Mouse (Mus musculus) spleen, adult 10 weeks (tissue): ENCODE data around the gene Pcif1. TPM values are rescaled to one million over a fixed set of nuclear protein-coding genes. Genes with fewer than 3 reads are reported as not detected.

Experiments used
- polyA plus RNA-seq: library from polyadenylated mRNA; stranded (reverse); fragments of 350-450 nt; fragmentation: Illumina TruSeq; extraction: RNeasy Lipid Tissue Mini Kit (QIAGEN cat#74804); gene quantifications from one replicate; pipeline ENCODE4 v1.2.3, GENCODE M21; 2015; ENCODE audit warnings: low replicate concordance; ENCODE audit not compliant: insufficient read depth

The Pcif1 gene
- polyA plus RNA-seq, result 21.7 TPM

DNA sequence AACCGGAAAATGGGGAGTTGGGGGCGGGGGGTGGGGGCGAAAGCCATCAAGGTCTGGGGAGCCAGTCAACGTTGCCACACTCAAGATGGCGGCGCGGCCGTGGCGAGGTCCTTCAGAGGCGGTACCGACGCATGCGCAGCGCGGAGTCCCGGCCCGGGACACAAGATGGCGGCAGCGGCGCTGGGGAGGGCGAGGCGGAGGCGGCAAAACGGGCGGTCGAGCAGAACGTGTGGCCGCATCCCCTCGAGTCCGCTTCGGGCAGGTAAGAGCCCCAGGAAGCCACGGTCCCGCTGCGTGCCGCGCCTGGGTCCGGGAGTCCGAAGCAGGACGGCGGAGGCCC, at the start of gene Pcif1:
Gene Pcif1 (plus strand): TSS at position 77 of the 340 bp plus-strand sequence.

DNA sequence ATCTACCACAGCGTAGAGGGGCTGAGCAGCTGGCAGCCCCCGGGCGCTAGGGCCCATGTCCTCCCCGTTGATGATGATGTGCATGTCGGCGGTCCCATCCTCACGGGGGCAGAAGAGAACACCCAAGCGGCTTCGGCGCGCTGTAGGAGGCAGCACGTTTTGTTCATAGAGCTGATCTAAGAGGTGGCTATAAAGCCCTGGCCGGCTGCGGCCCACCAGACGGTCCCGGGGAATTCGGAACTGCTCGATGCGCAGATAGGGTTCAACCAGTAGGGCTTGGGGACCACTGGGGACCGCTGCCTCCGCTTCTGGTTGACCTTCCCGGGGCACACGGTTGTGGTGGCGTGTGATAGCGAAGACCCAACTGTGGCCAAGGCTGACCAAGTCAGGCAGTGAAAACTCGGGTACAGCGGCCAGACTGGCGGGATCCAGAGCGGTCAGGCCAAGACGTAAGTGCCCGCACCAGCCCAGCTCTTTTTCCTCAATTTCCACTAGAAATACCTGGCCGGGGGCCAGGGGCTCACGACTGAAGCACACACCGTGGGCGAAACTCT, 46.3 kb upstream of the Pcif1 start, which contains the start of gene Ctsa:
Gene Ctsa (plus strand): TSS at position 126 of the 554 bp plus-strand sequence.

DNA sequence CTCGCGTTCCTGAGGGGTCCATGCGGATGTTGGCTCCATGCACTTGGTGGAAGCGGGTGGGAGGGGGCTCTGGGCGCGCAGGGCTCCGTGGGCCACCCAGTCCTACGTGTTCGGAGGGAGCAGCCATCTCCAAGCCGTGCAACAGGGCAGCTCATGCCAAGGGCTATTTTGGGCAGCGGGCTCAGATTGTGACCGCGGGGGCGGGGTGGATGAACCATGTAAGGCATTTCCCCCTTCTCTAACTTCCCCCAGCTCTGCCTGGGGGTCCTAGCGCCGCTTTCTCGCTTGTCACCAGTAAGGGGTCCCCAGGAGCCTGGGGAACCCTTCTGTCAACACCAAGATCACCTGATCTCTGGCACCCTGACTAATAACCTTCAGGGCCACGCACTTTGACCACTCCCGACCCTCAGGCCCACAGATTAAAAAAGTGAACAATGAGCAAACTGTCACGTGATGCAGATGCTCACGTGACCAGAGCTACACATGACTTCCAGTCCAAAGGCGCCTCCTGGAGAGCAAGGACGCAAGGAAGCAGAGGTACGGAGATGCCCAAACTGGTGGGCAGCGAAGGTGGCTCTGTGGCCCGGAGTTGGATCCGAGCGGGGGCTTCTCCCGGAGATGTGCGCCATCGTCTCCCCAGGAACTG, 45.7 kb upstream of the Pcif1 start, which contains the start of gene Neurl2:
Gene Neurl2 (minus strand): TSS at position 143 of the 646 bp plus-strand sequence.

DNA sequence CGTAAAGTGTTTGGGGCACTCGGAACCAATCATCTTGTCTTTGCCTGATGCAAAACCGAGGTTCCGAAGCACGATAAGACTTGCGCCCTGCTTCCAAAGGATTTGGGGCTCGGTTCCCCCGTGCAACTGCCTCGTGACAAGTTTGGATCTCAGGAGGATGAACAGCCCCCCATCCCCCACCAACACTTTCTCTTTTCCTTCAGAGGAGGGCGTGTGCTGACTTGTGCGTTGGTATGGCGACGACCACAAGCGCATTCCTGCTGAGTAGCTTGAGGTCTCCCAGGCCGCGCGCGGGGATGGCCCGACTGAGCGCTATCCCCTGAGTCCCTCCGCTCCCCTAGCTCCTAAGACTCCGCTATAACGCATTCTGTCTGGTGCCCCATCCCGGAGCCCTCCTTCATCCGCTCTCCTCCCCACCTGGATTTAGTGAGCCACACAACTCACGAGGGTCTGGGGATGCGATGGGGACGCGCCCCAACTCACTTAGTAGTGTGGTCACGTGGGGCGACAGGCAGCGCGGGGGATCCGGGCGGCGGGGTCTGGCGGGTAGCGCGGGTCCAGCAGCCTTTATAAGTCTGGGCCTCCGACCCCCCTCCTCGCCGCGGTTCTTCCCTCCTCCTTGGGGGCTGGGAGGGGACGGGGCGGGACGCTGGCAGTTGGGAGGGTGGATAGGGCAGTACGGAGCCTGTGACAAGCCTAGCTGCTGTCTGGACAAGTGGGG, 21.8 kb upstream of the Pcif1 start, which contains the start of gene Pltp:
Gene Pltp (minus strand): TSS at position 611 of the 721 bp plus-strand sequence.

DNA sequence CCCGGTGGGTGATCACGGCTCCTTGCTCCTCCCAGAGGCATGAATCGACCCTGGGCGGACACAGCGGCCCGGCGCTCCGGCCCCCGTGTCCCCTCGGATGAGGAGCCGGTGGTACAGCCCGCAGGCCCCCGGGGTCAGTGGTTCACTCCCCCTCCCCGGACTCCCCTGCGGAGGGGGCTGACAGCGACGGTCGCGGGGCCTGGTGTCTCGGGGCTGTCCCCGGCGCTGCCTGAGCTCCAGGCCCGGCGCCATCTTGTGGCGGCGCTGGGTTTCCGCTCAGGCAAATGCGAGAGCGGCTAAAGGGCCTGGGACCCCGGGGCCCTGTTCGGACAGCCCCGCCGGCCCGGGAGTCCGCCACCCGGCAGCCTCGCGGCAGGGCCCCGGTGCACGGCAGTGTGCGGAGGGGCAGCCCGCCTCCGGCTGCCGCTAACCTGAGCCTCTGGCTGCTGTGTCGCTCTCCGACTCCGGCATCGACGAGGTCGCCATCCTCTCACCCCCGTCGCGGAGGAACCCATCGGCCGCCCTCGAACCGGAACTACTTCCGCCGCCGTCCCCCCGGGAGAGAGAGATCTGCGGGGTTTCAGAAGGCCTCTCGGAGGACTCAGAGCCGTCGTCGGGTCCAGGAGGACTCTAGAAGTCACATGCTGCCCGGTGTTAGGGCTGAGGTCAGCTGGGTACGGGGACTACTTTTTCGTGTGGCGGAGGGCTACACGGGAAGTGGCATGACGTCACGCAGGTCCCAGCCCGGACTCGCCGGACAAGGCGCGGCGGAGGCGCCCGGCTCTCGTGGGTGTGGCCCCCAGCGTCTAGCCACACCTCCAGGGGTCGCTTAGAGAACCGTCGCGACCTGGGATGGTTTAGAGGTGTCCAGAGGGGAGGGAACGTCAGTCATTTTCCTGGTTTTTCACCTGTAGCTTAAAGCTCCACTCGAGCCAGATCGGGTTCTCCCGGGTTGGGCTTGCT, 32.3 kb downstream of the Pcif1 start, which contains the start of gene Zfp335:
Gene Zfp335 (minus strand): TSS at position 672 of the 963 bp plus-strand sequence.

DNA sequence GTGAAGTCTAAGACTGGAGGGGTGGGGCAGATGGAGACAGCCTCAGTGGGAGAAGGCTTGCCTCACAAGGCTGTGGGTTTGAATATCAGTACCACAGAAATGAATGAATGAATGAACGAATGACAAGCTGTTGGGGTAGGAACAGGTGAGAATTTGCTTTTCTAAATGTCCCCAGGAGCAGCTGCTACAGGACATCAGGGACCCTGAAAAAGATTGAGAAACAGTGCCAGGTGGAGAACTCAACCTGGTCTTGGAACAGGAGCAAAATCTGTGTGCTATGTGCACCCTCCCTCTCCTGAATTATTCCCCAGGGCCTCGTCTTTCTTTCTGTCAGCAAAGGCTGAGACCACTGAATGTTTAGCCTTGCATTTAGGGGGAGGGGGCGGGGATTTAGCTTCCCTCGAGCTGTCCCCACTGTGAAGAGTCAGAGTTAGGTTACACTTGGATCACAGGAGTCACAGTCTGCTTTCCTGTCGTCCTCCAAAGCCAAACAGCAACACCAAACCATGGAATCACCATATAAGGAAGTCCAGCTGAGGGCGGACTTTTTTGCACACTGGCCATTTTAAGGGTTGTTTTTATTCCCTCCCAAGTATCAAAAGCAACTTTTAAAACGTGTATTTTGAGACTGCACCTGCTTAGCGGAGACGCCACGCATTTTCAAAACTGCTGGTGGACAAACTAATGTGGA, 61.2 kb downstream of the Pcif1 start, which contains the start of gene Mmp9:
Gene Mmp9 (plus strand): TSS at position 641 of the 691 bp plus-strand sequence.

Other genes with a start within 250 kb of the Pcif1 start
- gene Wfdc16, start 240.5 kb upstream of the Pcif1 start, polyA plus RNA-seq, result not detected
- not detected for gene Wfdc10, start 223.3 kb upstream of the Pcif1 start, polyA plus RNA-seq
- not detected for gene Wfdc9, start 222.7 kb upstream of the Pcif1 start, polyA plus RNA-seq
- gene Wfdc11, start 205.2 kb upstream of the Pcif1 start, polyA plus RNA-seq, result not detected
- not detected for gene Wfdc13, start 194.2 kb upstream of the Pcif1 start, polyA plus RNA-seq
- gene Spint4, start 180.8 kb upstream of the Pcif1 start, polyA plus RNA-seq, result not detected
- not detected for gene Spint5, start 164.0 kb upstream of the Pcif1 start, polyA plus RNA-seq
- gene Wfdc3, start 133.4 kb upstream of the Pcif1 start, polyA plus RNA-seq, result 0.39 TPM
- gene Dnttip1, start 133.3 kb upstream of the Pcif1 start, polyA plus RNA-seq, result 16.4 TPM
- 44.2 TPM for gene Ube2c, start 109.4 kb upstream of the Pcif1 start, polyA plus RNA-seq
- gene Tnnc2, start 99.3 kb upstream of the Pcif1 start, polyA plus RNA-seq, result not detected
- gene Snx21, start 93.5 kb upstream of the Pcif1 start, polyA plus RNA-seq, result 5.2 TPM
- 14.0 TPM for gene Acot8, start 74.4 kb upstream of the Pcif1 start, polyA plus RNA-seq
- 5.5 TPM for gene Zswim3, start 74.2 kb upstream of the Pcif1 start, polyA plus RNA-seq
- gene Zswim1, start 56.6 kb upstream of the Pcif1 start, polyA plus RNA-seq, result 4.9 TPM
- gene Spata25, start 50.8 kb upstream of the Pcif1 start, polyA plus RNA-seq, result not detected
- gene Ctsa, start 46.4 kb upstream of the Pcif1 start, polyA plus RNA-seq, result 161 TPM
- 0.99 TPM for gene Neurl2, start 45.8 kb upstream of the Pcif1 start, polyA plus RNA-seq
- 10.2 TPM for gene Pltp, start 21.6 kb upstream of the Pcif1 start, polyA plus RNA-seq
- 9.1 TPM for gene Zfp335, start 32.5 kb downstream of the Pcif1 start, polyA plus RNA-seq
- gene Mmp9, start 61.5 kb downstream of the Pcif1 start, polyA plus RNA-seq, result 17.7 TPM
- 2.0 TPM for gene Slc12a5, start 81.5 kb downstream of the Pcif1 start, polyA plus RNA-seq
- 44.6 TPM for gene Ncoa5, start 155.6 kb downstream of the Pcif1 start, polyA plus RNA-seq
- 66.8 TPM for gene Cd40, start 176.3 kb downstream of the Pcif1 start, polyA plus RNA-seq
- gene 1700025C18Rik, start 211.4 kb downstream of the Pcif1 start, polyA plus RNA-seq, result not detected